Mouse (Mus musculus) liver, embryonic 13.5 days (tissue): ENCODE data around the gene Adam21. TPM values are rescaled to one million over a fixed set of nuclear protein-coding genes. Genes with fewer than 3 reads are reported as not detected.

Source experiments
- ATAC-seq: fragments of 200-750 bp; cut with Nextera tagmentation; 2 replicates; pipeline ENCODE4 v1.8.0; 2017; ENCODE audit warnings: low read depth, mild to moderate bottlenecking, moderate number of reproducible peaks, moderate library complexity
- DNase-seq: peaks from one replicate; pipeline ENCODE4 v3.0.0; 2022
- H3K27ac ChIP-seq: fragments of 300-500 bp; sonication (generic); 2 replicates; pipeline ENCODE4 v1.5.1; 2015; ENCODE audit warnings: moderate library complexity, mild to moderate bottlenecking, inconsistent platforms
- H3K27me3 ChIP-seq: fragments of 300-500 bp; sonication (generic); 2 replicates; pipeline ENCODE4 v1.6.1; 2015; ENCODE audit warnings: mild to moderate bottlenecking, inconsistent platforms
- H3K36me3 ChIP-seq: fragments of 300-500 bp; sonication (generic); 2 replicates; pipeline ENCODE4 v1.6.1; 2015; ENCODE audit warnings: mild to moderate bottlenecking, inconsistent platforms
- H3K4me1 ChIP-seq: fragments of 300-500 bp; sonication (generic); replicated peaks from 2 replicates; pipeline ENCODE4 v1.6.1; 2015; ENCODE audit warnings: inconsistent platforms
- H3K4me2 ChIP-seq: fragments of 300-500 bp; sonication (generic); 2 replicates; pipeline ENCODE4 v1.6.1; 2015; ENCODE audit warnings: inconsistent platforms, mild to moderate bottlenecking, moderate library complexity
- H3K4me3 ChIP-seq: fragments of 300-500 bp; sonication (generic); replicated peaks from 2 replicates; pipeline ENCODE4 v1.5.1; 2015; ENCODE audit warnings: mild to moderate bottlenecking, inconsistent platforms
- H3K9ac ChIP-seq: fragments of 300-500 bp; sonication (generic); 2 replicates; pipeline ENCODE4 v1.6.1; 2015; ENCODE audit warnings: mild to moderate bottlenecking, inconsistent platforms
- H3K9me3 ChIP-seq: fragments of 300-500 bp; sonication (generic); replicated peaks from 2 replicates; pipeline ENCODE4 v1.6.1; 2016; ENCODE audit warnings: inconsistent platforms
- WGBS: fragments of 180-500 bp; shearing (Covaris S2); methylation state at CpG from one replicate; pipeline ENCODE4 v1.1.7; 2015; ENCODE audit not compliant: insufficient replicate concordance; 5-methylcytosine and 5-hydroxymethylcytosine counted together
- polyA plus RNA-seq: library from polyadenylated mRNA; unstranded; fragments of >200 nt; fragmentation: Nextera tagmentation; extraction: Ambion mirVana; gene quantifications from 2 replicates; pipeline ENCODE4 v1.2.1, GENCODE M21; 2015

The Adam21 gene
- polyA plus RNA-seq = not detected in 2 replicates

GRCm38 (mm10) chr12:81568374-81568773 is at the start of gene Adam21:
TSS of gene Adam21 (minus strand) at chr12:81568474.
- H3K27ac ChIP-seq = no peak within 1 kb of the TSS
- peaks cover 21% of the 10 kb centered on the region for H3K36me3 ChIP-seq
- no peaks in the 10 kb centered on the region for H3K27me3 ChIP-seq
- no peaks in the 10 kb centered on the region for H3K9me3 ChIP-seq
- H3K4me2 ChIP-seq = peak within 1 kb of the TSS; percentile 21; the same call in 1 of the 2 replicates
- peaks cover 10% of the 10 kb centered on the region for H3K4me1 ChIP-seq
- no peak within 1 kb of the TSS for H3K4me3 ChIP-seq
- WGBS = 72% methylated on average over 1 of the region's 1 CpGs
- H3K9ac ChIP-seq = no peak within 1 kb of the TSS
- no peak for ATAC-seq
- DNase-seq = no peak

GRCm38 (mm10) chr12:81616980-81617379 is 48.7 kb upstream of the Adam21 start:
- DNase-seq = no peak
- no peak overlapping the region for H3K27ac ChIP-seq
- H3K9ac ChIP-seq = no peak overlapping the region
- WGBS = 58% methylated on average over 7 of the region's 7 CpGs
- no peaks in the 10 kb centered on the region for H3K27me3 ChIP-seq
- no peak overlapping the region for H3K4me2 ChIP-seq
- H3K9me3 ChIP-seq = no peaks in the 10 kb centered on the region
- no peaks in the 10 kb centered on the region for H3K4me1 ChIP-seq
- ATAC-seq = no peak
- no peak overlapping the region for H3K4me3 ChIP-seq
- H3K36me3 ChIP-seq = no peaks in the 10 kb centered on the region

GRCm38 (mm10) chr12:81615807-81616206 is 47.5 kb upstream of the Adam21 start:
- Histone ChIP-seq H3K36me3 (no peaks in the 10 kb centered on the region), H3K4me3 (no peak overlapping the region), H3K27me3 (no peaks in the 10 kb centered on the region), H3K27ac (no peak overlapping the region), H3K9ac (no peak overlapping the region), H3K4me1 (no peaks in the 10 kb centered on the region), H3K9me3 (no peaks in the 10 kb centered on the region), H3K4me2 (no peak overlapping the region)
- ATAC-seq = no peak
- WGBS = 61% methylated on average over 6 of the region's 6 CpGs
- DNase-seq = no peak

- H3K27ac ChIP-seq = no peak overlapping the region
- no peaks in the 10 kb centered on the region for H3K36me3 ChIP-seq
- no peak overlapping the region for H3K9ac ChIP-seq
- no peak for DNase-seq
- no peaks in the 10 kb centered on the region for H3K4me1 ChIP-seq
- no peak for ATAC-seq
- no peaks in the 10 kb centered on the region for H3K27me3 ChIP-seq
- H3K9me3 ChIP-seq = no peaks in the 10 kb centered on the region
- H3K4me3 ChIP-seq = no peak overlapping the region
- no peak overlapping the region for H3K4me2 ChIP-seq
These were observed 41.2 kb upstream of the Adam21 start for GRCm38 (mm10) chr12:81609445-81609844.

- Histone ChIP-seq H3K4me3 (no peak overlapping the region), H3K4me1 (no peaks in the 10 kb centered on the region), H3K27me3 (peaks cover 14% of the 10 kb centered on the region), H3K36me3 (no peaks in the 10 kb centered on the region), H3K9me3 (no peaks in the 10 kb centered on the region), H3K9ac (no peak overlapping the region), H3K4me2 (no peak overlapping the region), H3K27ac (no peak overlapping the region)
- no peak for ATAC-seq
- WGBS = 50% methylated on average over 5 of the region's 5 CpGs
- no peak for DNase-seq
These were observed 36.9 kb upstream of the Adam21 start for GRCm38 (mm10) chr12:81604995-81605784.

GRCm38 (mm10) chr12:81596547-81597262 is 28.4 kb upstream of the Adam21 start:
- peaks cover 17% of the 10 kb centered on the region for H3K27me3 ChIP-seq
- no peak overlapping the region for H3K4me3 ChIP-seq
- no peaks in the 10 kb centered on the region for H3K9me3 ChIP-seq
- WGBS = 26% methylated on average over 8 of the region's 8 CpGs
- peaks cover 29% of the 10 kb centered on the region for H3K4me1 ChIP-seq
- H3K27ac ChIP-seq = peak overlapping the region; percentile 93
- DNase-seq (peak; percentile 48), ATAC-seq (peak; percentile 68)
- H3K36me3 ChIP-seq = no peaks in the 10 kb centered on the region
- peak overlapping the region; percentile 33 for H3K9ac ChIP-seq
- peak overlapping the region; percentile 45 for H3K4me2 ChIP-seq

- peak within 1 kb of the TSS; percentile 93 for H3K27ac ChIP-seq
- H3K27me3 ChIP-seq = peaks cover 6% of the 10 kb centered on the region; the same call in 1 of the 2 replicates
- peak within 1 kb of the TSS; percentile 84 for H3K9ac ChIP-seq
- DNase-seq (peak; percentile 97), ATAC-seq (peak; percentile 96)
- 2% methylated on average over 36 of the region's 36 CpGs for WGBS
- H3K9me3 ChIP-seq = no peaks in the 10 kb centered on the region
- H3K36me3 ChIP-seq = peaks cover 10% of the 10 kb centered on the region
- H3K4me1 ChIP-seq = peaks cover 29% of the 10 kb centered on the region
- peak within 1 kb of the TSS; percentile 88 for H3K4me3 ChIP-seq
- H3K4me2 ChIP-seq = peak within 1 kb of the TSS; percentile 65
These were observed 26.8 kb upstream of the Adam21 start, which contains the start of gene Med6 for GRCm38 (mm10) chr12:81594902-81595671. TSS of gene Med6 (minus strand) at chr12:81595008.

- 32% methylated on average over 5 of the region's 5 CpGs for WGBS
- H3K4me2 ChIP-seq = peak overlapping the region; percentile 21; the same call in 1 of the 2 replicates
- H3K9ac ChIP-seq = no peak overlapping the region
- peaks cover 10% of the 10 kb centered on the region for H3K4me1 ChIP-seq
- ATAC-seq = peak; percentile 57; the same call in 1 of the 2 replicates
- H3K4me3 ChIP-seq = no peak overlapping the region
- H3K27ac ChIP-seq = no peak overlapping the region
- no peak for DNase-seq
- no peaks in the 10 kb centered on the region for H3K9me3 ChIP-seq
- H3K36me3 ChIP-seq = peaks cover 17% of the 10 kb centered on the region
- H3K27me3 ChIP-seq = no peaks in the 10 kb centered on the region
These were observed 343 bp downstream of the Adam21 start for GRCm38 (mm10) chr12:81567931-81568330.

GRCm38 (mm10) chr12:81564173-81564572 is 4.1 kb downstream of the Adam21 start:
- WGBS = 82% methylated on average over 3 of the region's 3 CpGs
- no peaks in the 10 kb centered on the region for H3K36me3 ChIP-seq
- H3K9me3 ChIP-seq = no peaks in the 10 kb centered on the region
- DNase-seq = no peak
- H3K9ac ChIP-seq = no peak overlapping the region
- H3K4me3 ChIP-seq = no peak overlapping the region
- H3K4me1 ChIP-seq = peaks cover 10% of the 10 kb centered on the region
- no peak for ATAC-seq
- no peak overlapping the region for H3K4me2 ChIP-seq
- H3K27ac ChIP-seq = no peak overlapping the region
- no peaks in the 10 kb centered on the region for H3K27me3 ChIP-seq

GRCm38 (mm10) chr12:81549286-81549685 is 19.0 kb downstream of the Adam21 start:
- WGBS = 69% methylated on average over 3 of the region's 3 CpGs
- H3K27me3 ChIP-seq = no peaks in the 10 kb centered on the region
- no peaks in the 10 kb centered on the region for H3K9me3 ChIP-seq
- H3K4me3 ChIP-seq = no peak overlapping the region
- no peak overlapping the region for H3K27ac ChIP-seq
- H3K4me2 ChIP-seq = no peak overlapping the region
- H3K9ac ChIP-seq = no peak overlapping the region
- no peaks in the 10 kb centered on the region for H3K4me1 ChIP-seq
- DNase-seq (no peak), ATAC-seq (no peak)
- H3K36me3 ChIP-seq = no peaks in the 10 kb centered on the region

- WGBS = 30% methylated on average over 4 of the region's 4 CpGs
- Histone ChIP-seq H3K27ac (no peak overlapping the region), H3K36me3 (no peaks in the 10 kb centered on the region)
These were observed 21.1 kb downstream of the Adam21 start for GRCm38 (mm10) chr12:81547163-81547562.

More at GRCm38 (mm10) chr12:81547163-81547562, 21.1 kb downstream of the Adam21 start:
- Histone ChIP-seq H3K4me1 (no peaks in the 10 kb centered on the region), H3K27me3 (no peaks in the 10 kb centered on the region), H3K4me2 (no peak overlapping the region), H3K9ac (no peak overlapping the region), H3K9me3 (no peaks in the 10 kb centered on the region), H3K4me3 (no peak overlapping the region)
- no peak for DNase-seq
- ATAC-seq = no peak
